Mouse (Mus musculus) hindbrain, embryonic 16.5 days (tissue): Measurements from ENCODE around the gene Mgarp. TPM values are rescaled to one million over a fixed set of nuclear protein-coding genes. Genes with fewer than 3 reads are reported as not detected.
"Not testable (repeated sequence)": the region's sequence is repeated elsewhere in the genome, so short reads cannot be mapped to it uniquely, and the experiment has no call there.

Experiments
- ATAC-seq: fragments of 200-750 bp; cut with Nextera tagmentation; 2 replicates; pipeline ENCODE4 v1.8.0; 2017; ENCODE audit warnings: moderate TSS enrichment, moderate library complexity
- H3K27ac ChIP-seq: fragments of 300-500 bp; sonication (generic); 2 replicates; pipeline ENCODE4 v1.5.1; 2014; ENCODE audit warnings: low read depth, mild to moderate bottlenecking, control low read depth, low read length, moderate library complexity
- H3K27me3 ChIP-seq: fragments of 300-500 bp; sonication (generic); replicated peaks from 2 replicates; pipeline ENCODE4 v1.6.1; 2014; ENCODE audit warnings: low read length; ENCODE audit not compliant: control insufficient read depth, insufficient read depth
- H3K36me3 ChIP-seq: fragments of 300-500 bp; sonication (generic); 2 replicates; pipeline ENCODE4 v1.6.1; 2014; ENCODE audit warnings: mild to moderate bottlenecking, low read length, moderate library complexity, mixed read lengths; ENCODE audit not compliant: control insufficient read depth, insufficient read depth
- H3K4me1 ChIP-seq: fragments of 300-500 bp; sonication (generic); 2 replicates; pipeline ENCODE4 v1.6.1; 2014; ENCODE audit warnings: low read depth, low read length; ENCODE audit not compliant: control insufficient read depth, insufficient read depth
- H3K4me2 ChIP-seq: fragments of 300-500 bp; sonication (generic); 2 replicates; pipeline ENCODE4 v1.6.1; 2014; ENCODE audit warnings: mild to moderate bottlenecking, low read length, control low read depth, moderate library complexity
- H3K4me3 ChIP-seq: fragments of 300-500 bp; sonication (generic); 2 replicates; pipeline ENCODE4 v1.5.1; 2014; ENCODE audit warnings: mild to moderate bottlenecking, low read length, control low read depth, moderate library complexity
- H3K9ac ChIP-seq: fragments of 300-500 bp; sonication (generic); 2 replicates; pipeline ENCODE4 v1.6.1; 2014; ENCODE audit warnings: low read depth, mild to moderate bottlenecking, control low read depth, low read length, moderate library complexity
- H3K9me3 ChIP-seq: fragments of 300-500 bp; sonication (generic); 2 replicates; pipeline ENCODE4 v1.6.1; 2014; ENCODE audit warnings: mild to moderate bottlenecking, low read length, moderate library complexity; ENCODE audit not compliant: control insufficient read depth
- WGBS: fragments of 180-500 bp; shearing (Covaris S2); extraction: QIAGEN DNeasy Blood & Tissue Kit; methylation state at CpG from one replicate; pipeline ENCODE4 v1.1.7; 2014; 5-methylcytosine and 5-hydroxymethylcytosine counted together
- polyA plus RNA-seq: library from polyadenylated mRNA; unstranded; fragments of >200 nt; fragmentation: Nextera tagmentation; extraction: Ambion mirVana; gene quantifications from 2 replicates; pipeline ENCODE4 v1.2.1, GENCODE M21; 2015

Mgarp gene
- polyA plus RNA-seq, 1 experiment from 2014 or later = 1.8 TPM

DNA sequence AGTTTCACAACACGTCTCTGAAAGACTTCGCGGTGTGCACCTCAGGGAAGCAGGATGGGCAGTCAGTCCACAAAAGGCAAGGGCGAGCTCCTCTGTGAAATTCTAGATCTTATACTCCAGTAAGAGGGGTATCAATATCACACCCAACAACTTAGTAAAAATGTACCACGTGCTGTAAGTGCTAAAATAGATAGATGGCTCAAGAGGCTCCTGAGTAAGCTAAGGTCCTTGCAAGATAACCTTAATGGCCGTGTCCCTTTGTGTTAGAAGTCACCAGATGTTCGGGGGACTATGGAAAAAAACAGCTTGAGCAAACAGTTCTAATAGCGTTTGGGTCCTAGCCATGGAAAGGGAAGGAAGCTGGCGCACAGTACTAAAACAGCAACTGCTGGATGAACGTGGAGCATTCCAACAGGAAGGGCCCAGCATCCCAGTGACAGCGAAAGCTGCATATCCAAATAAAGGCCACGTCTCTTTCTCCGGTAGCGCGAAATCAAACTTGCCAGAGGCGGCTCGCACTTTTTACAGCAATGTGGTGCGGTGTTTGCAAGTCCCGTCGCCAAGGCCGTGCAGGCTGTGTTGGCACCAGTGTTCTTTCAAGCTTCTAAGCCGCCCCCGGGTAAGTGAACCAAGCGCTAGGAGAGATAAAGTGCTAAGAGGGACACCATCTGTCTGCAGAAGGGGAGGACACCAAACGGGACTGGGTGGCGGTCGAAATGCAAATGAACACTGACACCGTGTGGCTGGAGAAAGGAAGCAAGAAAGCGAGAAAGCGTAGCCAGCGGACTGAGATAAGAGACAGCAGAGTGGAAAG is 31.6 kb downstream of the Mgarp start:
- WGBS = 7% methylated on average over 31 of the region's 31 CpGs
- H3K4me2 ChIP-seq = peak overlapping the region; percentile 90
- peak overlapping the region; percentile 46 for H3K4me3 ChIP-seq
- peaks cover 6% of the 10 kb centered on the region for H3K4me1 ChIP-seq
- no peak overlapping the region; the same call in 1 of the 2 replicates for H3K27ac ChIP-seq
- peak; percentile 94 for ATAC-seq
- no peaks in the 10 kb centered on the region for H3K36me3 ChIP-seq
- H3K9me3 ChIP-seq = no peaks in the 10 kb centered on the region
- peak overlapping the region; percentile 47 for H3K9ac ChIP-seq
- no peaks in the 10 kb centered on the region; the same call in 1 of the 2 replicates for H3K27me3 ChIP-seq

DNA sequence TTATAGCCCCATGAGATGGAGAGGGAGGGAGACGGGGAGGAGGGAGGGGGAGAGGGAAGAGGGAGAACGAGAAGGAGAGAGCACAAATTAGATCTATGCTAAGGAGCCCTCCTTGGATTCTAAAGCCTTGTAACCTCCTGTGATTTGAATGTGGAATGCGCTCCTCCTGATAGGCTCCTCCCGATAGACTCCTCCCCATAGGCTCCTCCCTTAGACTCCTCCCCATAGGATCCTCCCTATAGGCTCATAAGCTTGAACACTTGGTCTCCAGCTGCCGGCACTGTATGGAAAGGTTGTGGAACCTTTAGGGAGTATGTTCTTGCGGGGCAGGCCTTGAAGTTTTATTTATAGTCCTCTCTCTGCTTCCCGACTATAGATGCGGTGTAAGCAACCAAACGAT is 35.5 kb downstream of the Mgarp start:
- H3K27ac ChIP-seq = no peak overlapping the region
- peaks cover 10% of the 10 kb centered on the region for H3K4me1 ChIP-seq
- H3K9me3 ChIP-seq = no peaks in the 10 kb centered on the region
- no peak overlapping the region for H3K9ac ChIP-seq
- no peak overlapping the region for H3K4me2 ChIP-seq
- H3K27me3 ChIP-seq = no peaks in the 10 kb centered on the region
- no peak for ATAC-seq
- no peak overlapping the region for H3K4me3 ChIP-seq
- WGBS = 25% methylated on average over 9 of the region's 9 CpGs
- H3K36me3 ChIP-seq = no peaks in the 10 kb centered on the region

DNA sequence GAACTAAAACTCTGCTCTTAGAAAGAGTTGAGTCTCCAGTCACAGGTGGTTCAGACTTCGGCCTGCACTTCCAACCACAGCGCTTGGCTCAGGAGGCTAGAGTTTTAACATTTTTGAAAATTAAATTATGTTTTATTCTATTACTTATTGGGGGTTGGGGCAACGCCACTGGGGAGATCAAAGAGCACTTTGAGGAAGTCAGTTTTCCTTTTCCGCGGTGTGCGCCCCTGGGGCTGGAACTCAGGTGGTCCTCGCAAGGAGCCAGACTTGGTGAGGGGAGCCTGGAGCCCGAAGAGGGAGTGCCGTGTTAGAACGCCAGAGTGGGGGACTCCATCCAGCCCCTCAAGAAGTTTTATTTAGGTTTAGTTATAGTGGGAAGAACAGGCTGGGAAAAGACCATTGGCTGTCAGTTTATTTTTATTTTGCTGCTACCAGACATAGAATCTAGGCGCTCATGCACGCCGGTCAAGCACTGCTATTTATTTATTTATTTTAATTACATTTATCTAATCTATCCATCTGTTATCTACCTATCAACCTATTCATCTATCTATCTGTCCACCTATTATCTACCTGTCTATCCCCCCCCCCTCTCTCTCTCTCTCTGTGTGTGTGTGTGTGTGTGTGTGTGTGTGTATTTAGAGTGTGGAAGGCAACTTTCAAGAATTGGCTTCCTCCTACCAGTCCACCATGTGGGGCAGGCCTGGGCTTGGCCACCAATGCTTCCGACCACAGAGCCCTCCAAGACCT is 36.8 kb downstream of the Mgarp start:
- H3K9ac ChIP-seq = no peak overlapping the region
- peak overlapping the region; percentile 55; the same call in 1 of the 2 replicates for H3K4me2 ChIP-seq
- no peak for ATAC-seq
- peaks cover 7% of the 10 kb centered on the region for H3K4me1 ChIP-seq
- H3K9me3 ChIP-seq = no peaks in the 10 kb centered on the region
- 33% methylated on average over 14 of the region's 14 CpGs for WGBS
- H3K27me3 ChIP-seq = no peaks in the 10 kb centered on the region
- no peaks in the 10 kb centered on the region for H3K36me3 ChIP-seq
- H3K4me3 ChIP-seq = no peak overlapping the region
- H3K27ac ChIP-seq = no peak overlapping the region

DNA sequence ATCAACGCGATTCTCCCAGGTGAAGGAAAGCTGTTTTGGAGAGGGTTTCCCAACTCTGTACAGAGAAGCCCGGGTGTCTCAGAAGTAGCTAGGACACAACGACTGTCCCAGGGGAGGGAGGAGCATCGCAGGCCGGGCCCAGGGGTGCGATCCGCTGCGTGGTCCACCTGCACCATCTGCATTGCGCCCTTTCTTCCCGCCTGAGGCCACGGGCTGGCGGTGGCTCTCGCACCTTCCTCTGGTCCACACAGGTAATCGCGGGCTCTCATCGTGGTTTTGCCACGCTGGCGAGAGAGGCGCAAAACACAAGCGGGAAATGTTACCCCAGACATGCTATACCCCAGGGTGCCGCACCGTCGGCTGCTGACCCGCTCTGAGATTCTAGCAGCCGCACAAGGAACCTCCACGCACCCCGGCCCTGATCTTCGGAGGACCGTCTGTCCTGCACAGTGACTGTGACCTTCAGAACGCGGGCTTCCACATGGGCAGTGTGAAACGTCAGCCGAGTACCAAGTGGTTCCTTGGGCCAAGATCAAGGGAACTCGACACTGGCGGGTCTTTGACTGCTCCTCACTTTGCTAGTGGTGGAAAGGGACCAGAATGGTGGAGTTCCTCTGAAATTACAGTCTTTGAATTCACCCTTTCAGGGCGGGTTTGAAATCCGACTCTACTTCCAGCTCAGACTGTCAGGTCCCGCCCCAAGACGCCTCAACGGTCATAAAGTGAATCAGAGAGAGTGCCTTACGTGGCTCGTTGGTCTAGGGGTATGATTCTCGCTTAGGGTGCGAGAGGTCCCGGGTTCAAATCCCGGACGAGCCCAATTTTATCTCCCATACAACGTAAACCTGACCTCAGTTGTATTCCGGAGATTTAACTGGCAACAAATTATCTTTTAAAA is 37.6 kb downstream of the Mgarp start:
- peak; percentile 67 for ATAC-seq
- H3K36me3 ChIP-seq = no peaks in the 10 kb centered on the region
- H3K9ac ChIP-seq = peak overlapping the region; percentile 6
- H3K9me3 ChIP-seq = no peaks in the 10 kb centered on the region
- WGBS = under 1% methylated on average over 50 of the region's 50 CpGs
- peaks cover 3% of the 10 kb centered on the region; the same call in 1 of the 2 replicates for H3K4me1 ChIP-seq
- peak overlapping the region; percentile 55 for H3K4me2 ChIP-seq
- H3K27ac ChIP-seq = no peak overlapping the region
- H3K27me3 ChIP-seq = no peaks in the 10 kb centered on the region
- H3K4me3 ChIP-seq = peak overlapping the region; percentile 48

DNA sequence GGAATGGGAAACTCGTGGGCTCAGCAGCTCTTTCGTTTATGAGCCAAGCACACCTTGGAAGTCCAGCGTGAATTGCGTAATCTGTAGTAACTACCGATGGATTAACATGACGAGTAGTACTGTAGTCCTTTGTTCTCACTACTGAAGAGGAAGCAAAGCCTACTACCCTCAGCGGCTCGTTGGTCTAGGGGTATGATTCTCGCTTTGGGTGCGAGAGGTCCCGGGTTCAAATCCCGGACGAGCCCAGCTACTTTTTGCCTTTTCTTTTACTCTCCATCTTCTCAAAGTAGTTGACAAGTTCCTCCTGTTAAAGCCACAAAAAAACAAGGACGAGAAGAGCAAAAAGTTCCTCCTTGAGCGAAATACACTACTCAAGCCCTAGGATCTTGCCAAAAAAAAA is 38.4 kb downstream of the Mgarp start:
- Histone ChIP-seq H3K9me3 (no peaks in the 10 kb centered on the region), H3K4me2 (peak overlapping the region; percentile 55), H3K4me1 (peaks cover 3% of the 10 kb centered on the region; the same call in 1 of the 2 replicates), H3K27me3 (no peaks in the 10 kb centered on the region), H3K4me3 (peak overlapping the region; percentile 48), H3K9ac (no peak overlapping the region), H3K36me3 (no peaks in the 10 kb centered on the region), H3K27ac (no peak overlapping the region)
- ATAC-seq = peak; percentile 59; the same call in 1 of the 2 replicates
- 2% methylated on average over 15 of the region's 15 CpGs for WGBS

DNA sequence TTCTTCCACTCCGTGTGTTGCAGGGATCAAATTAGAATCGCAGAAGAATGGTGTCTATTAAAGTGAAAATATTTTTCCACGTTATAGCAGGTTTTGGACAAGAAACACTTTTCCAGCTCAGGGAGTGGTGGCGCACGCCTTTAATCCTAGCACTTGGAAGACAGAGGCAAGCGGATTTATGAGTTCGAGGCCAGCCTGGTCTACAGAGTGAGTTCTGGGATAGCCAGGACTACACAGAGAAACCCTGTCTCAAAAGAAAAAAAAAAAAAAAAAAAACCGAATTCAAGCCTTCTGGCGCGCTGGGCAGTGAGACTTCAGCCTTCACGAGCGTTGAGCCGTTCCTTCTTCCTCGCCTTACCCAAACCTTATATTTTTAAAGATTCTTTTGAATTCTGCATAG is 38.9 kb downstream of the Mgarp start:
- H3K9ac ChIP-seq = no peak overlapping the region
- H3K4me1 ChIP-seq = peaks cover 3% of the 10 kb centered on the region; the same call in 1 of the 2 replicates
- no peaks in the 10 kb centered on the region for H3K9me3 ChIP-seq
- 15% methylated on average over 14 of the region's 14 CpGs for WGBS
- no peak overlapping the region for H3K27ac ChIP-seq
- no peak for ATAC-seq
- H3K27me3 ChIP-seq = no peaks in the 10 kb centered on the region
- no peaks in the 10 kb centered on the region for H3K36me3 ChIP-seq
- H3K4me3 ChIP-seq = peak overlapping the region; percentile 48
- H3K4me2 ChIP-seq = peak overlapping the region; percentile 55

DNA sequence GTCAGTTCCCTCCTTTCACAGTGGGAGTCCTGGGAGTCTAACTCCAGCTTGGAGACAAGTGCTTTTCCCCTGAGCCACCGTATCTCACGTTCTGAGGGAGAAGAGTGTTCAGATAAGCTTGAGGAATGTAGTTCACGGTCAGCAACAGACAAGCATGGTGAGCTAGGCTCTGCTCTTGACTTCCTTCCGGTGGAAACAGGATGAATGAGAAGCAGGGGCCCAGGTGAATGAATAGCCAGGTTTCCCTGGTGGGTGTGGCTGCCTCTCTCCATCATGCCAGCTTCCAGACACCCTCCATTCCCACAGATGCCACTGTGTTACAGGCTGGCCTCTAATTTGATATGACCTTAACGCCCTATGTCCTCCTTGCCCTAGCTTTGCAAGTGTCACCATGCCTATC is 39.5 kb downstream of the Mgarp start:
- no peak for ATAC-seq
- no peak overlapping the region for H3K4me3 ChIP-seq
- WGBS = 56% methylated on average over 5 of the region's 5 CpGs

DNA sequence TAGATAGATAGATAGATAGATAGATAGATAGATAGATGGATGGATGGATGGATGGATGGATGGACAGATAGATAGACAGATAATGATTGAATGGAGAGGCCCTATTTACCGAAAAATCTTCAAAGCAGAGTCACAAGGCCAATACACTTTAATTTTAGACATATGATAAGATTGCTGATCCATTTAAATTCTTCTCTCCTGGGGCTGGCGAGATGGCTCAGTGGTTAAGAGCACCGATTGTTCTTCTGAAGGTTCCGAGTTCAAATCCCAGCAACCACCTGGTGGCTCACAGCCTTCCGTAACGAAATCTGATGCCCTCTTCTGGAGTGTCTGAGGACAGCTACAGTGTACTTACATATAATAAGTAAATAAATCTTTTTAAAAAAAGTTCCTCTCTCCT is 41.6 kb downstream of the Mgarp start:
- not testable (repeated sequence) for H3K9ac ChIP-seq, H3K36me3 ChIP-seq, H3K27ac ChIP-seq, H3K4me2 ChIP-seq, ATAC-seq, H3K9me3 ChIP-seq, H3K27me3 ChIP-seq, H3K4me3 ChIP-seq, H3K4me1 ChIP-seq
- WGBS = 92% methylated on average over 6 of the region's 6 CpGs

More for the DNA sequence above, 39.5 kb downstream of the Mgarp start:
- H3K9ac ChIP-seq = no peak overlapping the region
- no peaks in the 10 kb centered on the region for H3K27me3 ChIP-seq
- peaks cover 3% of the 10 kb centered on the region; the same call in 1 of the 2 replicates for H3K4me1 ChIP-seq
- H3K27ac ChIP-seq = no peak overlapping the region
- no peak overlapping the region for H3K4me2 ChIP-seq
- H3K9me3 ChIP-seq = no peaks in the 10 kb centered on the region
- H3K36me3 ChIP-seq = no peaks in the 10 kb centered on the region
